Mouse (Mus musculus) T-helper 2 cell (primary cell): ENCODE results near the gene Rcsd1.

Experiments
- in situ Hi-C: fragments of 300-600 bp; cut with MboI, MseI; formaldehyde crosslinking; loops from one replicate; pipeline ENCODE4 v1.15.1; 2025; ENCODE audit warnings: high pct_unique_total_duplicates

Gene Rcsd1

GRCm38 (mm10) chr1:165634151-165634884 lies 75.2 kb downstream of the Rcsd1 start, which contains the start of gene Mpzl1:
Gene Mpzl1, minus strand, starts transcription at chr1:165634538.
- in situ Hi-C loops, result no loop called here

GRCm38 (mm10) chr1:165633345-165633744 lies 76.2 kb downstream of the Rcsd1 start:
- in situ Hi-C loops, result no loop called here

- in situ Hi-C loops, result no loop called here
Observed at GRCm38 (mm10) chr1:165631136-165631535, 78.4 kb downstream of the Rcsd1 start.

GRCm38 (mm10) chr1:165629975-165630374 lies 79.6 kb downstream of the Rcsd1 start:
- in situ Hi-C loops, result no loop called here

GRCm38 (mm10) chr1:165628603-165629002 lies 81.0 kb downstream of the Rcsd1 start:
- in situ Hi-C loops, result no loop called here

GRCm38 (mm10) chr1:165625896-165626295 lies 83.7 kb downstream of the Rcsd1 start:
- in situ Hi-C loops, result no loop called here

- in situ Hi-C loops, result no loop called here
Observed at GRCm38 (mm10) chr1:165625058-165625457, 84.5 kb downstream of the Rcsd1 start.

- in situ Hi-C loops, result no loop called here
Observed at GRCm38 (mm10) chr1:165618201-165618624, 91.3 kb downstream of the Rcsd1 start.

GRCm38 (mm10) chr1:165617166-165617891 lies 92.2 kb downstream of the Rcsd1 start:
- in situ Hi-C loops, result no loop called here

- in situ Hi-C loops, result no loop called here
Observed at GRCm38 (mm10) chr1:165616652-165617051, 92.9 kb downstream of the Rcsd1 start.

- in situ Hi-C loops, result no loop called here
Observed at GRCm38 (mm10) chr1:165614793-165615192, 94.8 kb downstream of the Rcsd1 start.

- in situ Hi-C loops, result no loop called here
Observed at GRCm38 (mm10) chr1:165613926-165614325, 95.6 kb downstream of the Rcsd1 start.

- in situ Hi-C loops, result no loop called here
Observed at GRCm38 (mm10) chr1:165612714-165613113, 96.8 kb downstream of the Rcsd1 start.

GRCm38 (mm10) chr1:165610321-165610999 lies 99.1 kb downstream of the Rcsd1 start:
- in situ Hi-C loops, result no loop called here

GRCm38 (mm10) chr1:165609495-165610320 lies 99.8 kb downstream of the Rcsd1 start:
- in situ Hi-C loops, result no loop called here

GRCm38 (mm10) chr1:165608904-165609303 lies 100.7 kb downstream of the Rcsd1 start:
- in situ Hi-C loops, result no loop called here

- in situ Hi-C loops, result no loop called here
Observed at GRCm38 (mm10) chr1:165605774-165606173, 103.8 kb downstream of the Rcsd1 start.

GRCm38 (mm10) chr1:165605108-165605507 lies 104.4 kb downstream of the Rcsd1 start:
- in situ Hi-C loops, result no loop called here

GRCm38 (mm10) chr1:165604203-165604602 lies 105.4 kb downstream of the Rcsd1 start:
- in situ Hi-C loops, result no loop called here

GRCm38 (mm10) chr1:165603218-165603617 lies 106.3 kb downstream of the Rcsd1 start:
- in situ Hi-C loops, result no loop called here

- in situ Hi-C loops, result no loop called here
Observed at GRCm38 (mm10) chr1:165601775-165602280, 107.7 kb downstream of the Rcsd1 start.
